Mouse (Mus musculus) kidney, postnatal 0 days (tissue): ENCODE measurements around the gene Gstp2. TPM values are rescaled to one million over a fixed set of nuclear protein-coding genes. Genes with fewer than 3 reads are reported as not detected.
"Not testable (repeated sequence)": the region's sequence is repeated elsewhere in the genome, so short reads cannot be mapped to it uniquely, and the experiment has no call there.

Source experiments
- ATAC-seq: fragments of 200-750 bp; cut with Nextera tagmentation; replicated peaks from 2 replicates; pipeline ENCODE4 v1.8.0; 2017; ENCODE audit warnings: low read depth, moderate number of reproducible peaks, moderate TSS enrichment, moderate library complexity; ENCODE audit not compliant: low FRiP score
- DNase-seq: peaks from one replicate; pipeline ENCODE4 v3.0.0-alpha.2; 2016; ENCODE audit warnings: low spot score
- H3K27ac ChIP-seq: fragments of 300-500 bp; sonication (generic); 2 replicates; pipeline ENCODE4 v1.5.1; 2014; ENCODE audit warnings: mild to moderate bottlenecking
- H3K27me3 ChIP-seq: fragments of 300-500 bp; sonication (generic); 2 replicates; pipeline ENCODE4 v1.6.1; 2014; ENCODE audit warnings: low read length, mixed read lengths; ENCODE audit not compliant: insufficient read depth
- H3K36me3 ChIP-seq: fragments of 300-500 bp; sonication (generic); 2 replicates; pipeline ENCODE4 v1.6.1; 2014; ENCODE audit warnings: low read length, mixed read lengths; ENCODE audit not compliant: insufficient read depth
- H3K4me1 ChIP-seq: fragments of 300-500 bp; sonication (generic); replicated peaks from 2 replicates; pipeline ENCODE4 v1.6.1; 2014; ENCODE audit warnings: antibody characterized with exemption, low read length, mixed read lengths; ENCODE audit not compliant: insufficient read depth
- H3K4me2 ChIP-seq: fragments of 300-500 bp; sonication (generic); 2 replicates; pipeline ENCODE4 v1.6.1; 2014; ENCODE audit warnings: mild to moderate bottlenecking, low read length, moderate library complexity, mixed read lengths
- H3K4me3 ChIP-seq: fragments of 300-500 bp; sonication (generic); replicated peaks from 2 replicates; pipeline ENCODE4 v1.5.1; 2014; ENCODE audit warnings: low read depth, low read length
- H3K9ac ChIP-seq: fragments of 300-500 bp; sonication (generic); 2 replicates; pipeline ENCODE4 v1.6.1; 2014; ENCODE audit warnings: low read depth, low read length
- H3K9me3 ChIP-seq: fragments of 300-500 bp; sonication (generic); replicated peaks from 2 replicates; pipeline ENCODE4 v1.6.1; 2016; ENCODE audit warnings: low read length, inconsistent platforms, mixed read lengths
- CTCF ChIP-seq: IDR thresholded peaks from 2 replicates; pipeline ENCODE4 v1.5.1; 2016; ENCODE audit warnings: antibody characterized with exemption, low read depth, mild to moderate bottlenecking, moderate library complexity
- WGBS: fragments of 180-500 bp; shearing (Covaris S2); extraction: QIAGEN DNeasy Blood & Tissue Kit; methylation state at CpG from one replicate; pipeline ENCODE4 v1.1.7; 2014; 5-methylcytosine and 5-hydroxymethylcytosine counted together
- polyA plus RNA-seq: library from polyadenylated mRNA; unstranded; fragments of >200 nt; fragmentation: Nextera tagmentation; extraction: Ambion mirVana; gene quantifications from 2 replicates; pipeline ENCODE4 v1.2.1, GENCODE M21; 2015

Gene Gstp2
- polyA plus RNA-seq, 1 experiment from 2014 or later, result 4.4 TPM

DNA sequence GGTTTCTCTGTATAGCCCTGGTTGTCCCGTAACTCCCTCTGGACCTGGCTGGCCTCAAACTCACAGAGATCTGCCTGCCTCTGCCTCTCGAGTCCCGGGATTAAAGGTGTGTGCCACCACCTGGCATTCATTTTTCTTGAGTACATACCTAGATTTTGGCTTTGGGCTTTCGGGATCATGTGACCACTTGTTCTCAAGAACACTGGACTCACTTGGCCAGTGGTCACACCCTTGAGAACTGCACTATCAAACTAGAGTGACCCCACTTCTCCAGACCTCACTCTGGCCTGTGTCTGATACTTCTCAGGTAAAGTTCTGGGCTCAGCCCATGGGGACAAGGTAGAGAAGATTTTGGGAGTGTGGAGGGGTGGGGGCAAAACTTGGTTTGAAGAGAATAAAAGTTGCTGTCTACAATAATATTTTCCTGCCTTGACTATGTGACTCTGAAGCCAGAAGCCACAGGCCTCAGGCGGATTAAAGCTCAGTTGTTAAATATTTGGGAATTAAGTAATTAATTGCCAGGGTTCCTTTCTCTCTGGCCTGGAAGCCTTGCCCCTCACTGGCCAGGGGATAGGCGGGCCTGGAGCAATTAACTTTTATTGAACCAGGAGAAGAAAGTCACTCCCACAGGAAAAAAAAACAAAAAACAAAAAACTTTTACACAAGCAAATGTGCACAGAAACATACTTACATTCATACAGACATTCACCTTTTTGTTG lies 27.0 kb upstream of the Gstp2 start:
- Histone ChIP-seq H3K4me2 (no peak overlapping the region), H3K36me3 (no peaks in the 10 kb centered on the region), H3K9ac (no peak overlapping the region), H3K27me3 (no peaks in the 10 kb centered on the region), H3K27ac (no peak overlapping the region), H3K9me3 (no peaks in the 10 kb centered on the region), H3K4me1 (peaks cover 3% of the 10 kb centered on the region; the same call in 1 of the 2 replicates), H3K4me3 (no peak overlapping the region)
- 68% methylated on average over 6 of the region's 6 CpGs for WGBS
- DNase-seq (no peak), ATAC-seq (no peak)
- TF ChIP-seq CTCF, result no peak

DNA sequence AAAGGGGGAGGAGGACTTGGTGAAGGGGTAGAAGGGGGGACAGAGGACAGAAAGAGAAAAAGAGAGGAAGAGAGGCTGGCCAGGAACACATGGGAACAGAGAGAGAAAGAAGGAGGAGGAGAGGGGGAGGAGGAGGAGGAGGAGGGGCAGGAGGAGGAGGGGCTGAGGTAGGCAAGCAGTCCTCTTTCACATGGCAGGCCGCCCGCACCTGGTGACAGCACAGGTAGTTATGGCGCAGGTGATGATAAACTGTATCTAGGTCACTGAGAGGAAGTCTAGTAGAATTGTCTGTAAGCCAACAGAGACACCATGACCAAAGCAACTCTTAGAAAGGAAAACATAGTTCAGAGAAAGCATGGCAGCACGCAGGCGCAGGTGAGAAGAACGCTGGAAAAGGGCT lies 25.6 kb upstream of the Gstp2 start:
- Histone ChIP-seq H3K36me3 (no peaks in the 10 kb centered on the region), H3K27me3 (no peaks in the 10 kb centered on the region), H3K9me3 (no peaks in the 10 kb centered on the region), H3K4me1 (peaks cover 3% of the 10 kb centered on the region; the same call in 1 of the 2 replicates), H3K4me3 (no peak overlapping the region), H3K4me2 (no peak overlapping the region), H3K9ac (no peak overlapping the region), H3K27ac (no peak overlapping the region)
- WGBS, result 93% methylated on average over 6 of the region's 6 CpGs
- DNase-seq (no peak), ATAC-seq (no peak)
- TF ChIP-seq CTCF, result no peak

DNA sequence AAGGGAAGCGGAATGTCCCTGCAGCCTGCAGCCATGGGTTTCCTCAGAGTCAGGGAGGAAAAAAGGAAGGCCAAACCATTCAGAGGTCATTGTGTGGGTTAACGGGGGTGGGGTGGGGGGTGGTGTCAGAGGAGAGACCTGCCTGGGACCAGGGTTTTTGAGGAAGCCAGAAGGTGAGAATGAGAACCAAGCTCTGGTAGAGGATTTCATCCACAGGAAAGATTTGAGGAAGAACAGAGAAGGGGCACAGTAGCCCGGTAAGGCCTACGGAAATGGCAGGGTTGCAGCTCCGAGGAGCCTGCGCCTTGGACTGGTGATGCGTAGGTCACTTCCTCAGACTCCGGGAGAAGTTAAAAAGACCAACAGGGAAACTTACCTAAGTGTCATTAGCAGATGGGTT lies 24.9 kb upstream of the Gstp2 start:
- DNase-seq, result no peak
- TF ChIP-seq CTCF, result no peak
- 82% methylated on average over 8 of the region's 8 CpGs for WGBS
- Histone ChIP-seq H3K9ac (no peak overlapping the region), H3K4me2 (no peak overlapping the region), H3K27ac (no peak overlapping the region), H3K4me3 (no peak overlapping the region), H3K27me3 (no peaks in the 10 kb centered on the region), H3K9me3 (no peaks in the 10 kb centered on the region), H3K36me3 (no peaks in the 10 kb centered on the region), H3K4me1 (peaks cover 3% of the 10 kb centered on the region; the same call in 1 of the 2 replicates)
- no peak for ATAC-seq

DNA sequence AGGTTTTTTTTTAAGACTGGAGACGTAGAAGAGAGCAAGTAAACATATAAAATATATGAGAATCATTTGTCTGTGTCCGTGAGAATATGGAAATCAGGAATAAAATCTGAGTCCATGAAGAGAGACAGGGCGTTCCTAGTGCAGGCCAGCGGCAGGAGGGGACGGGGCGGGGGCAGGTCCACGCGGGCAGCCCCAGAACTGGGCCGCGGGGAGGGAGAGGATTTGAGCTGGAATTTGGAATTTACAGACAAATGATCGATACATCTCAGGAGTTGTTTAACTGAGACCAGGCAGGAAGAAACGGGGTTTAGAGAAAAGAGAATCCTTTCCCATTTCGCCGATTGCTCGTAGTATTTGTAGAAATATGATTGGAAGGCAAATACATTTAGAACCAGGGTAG lies 24.5 kb upstream of the Gstp2 start:
- 80% methylated on average over 15 of the region's 15 CpGs for WGBS
- DNase-seq (no peak), ATAC-seq (no peak)
- no peaks in the 10 kb centered on the region for H3K9me3 ChIP-seq
- no peak overlapping the region for H3K9ac ChIP-seq
- no peaks in the 10 kb centered on the region for H3K27me3 ChIP-seq
- H3K4me1 ChIP-seq, result peaks cover 3% of the 10 kb centered on the region; the same call in 1 of the 2 replicates
- H3K36me3 ChIP-seq, result no peaks in the 10 kb centered on the region
- no peak overlapping the region for H3K4me3 ChIP-seq
- no peak for TF ChIP-seq CTCF
- H3K4me2 ChIP-seq, result no peak overlapping the region
- no peak overlapping the region for H3K27ac ChIP-seq

DNA sequence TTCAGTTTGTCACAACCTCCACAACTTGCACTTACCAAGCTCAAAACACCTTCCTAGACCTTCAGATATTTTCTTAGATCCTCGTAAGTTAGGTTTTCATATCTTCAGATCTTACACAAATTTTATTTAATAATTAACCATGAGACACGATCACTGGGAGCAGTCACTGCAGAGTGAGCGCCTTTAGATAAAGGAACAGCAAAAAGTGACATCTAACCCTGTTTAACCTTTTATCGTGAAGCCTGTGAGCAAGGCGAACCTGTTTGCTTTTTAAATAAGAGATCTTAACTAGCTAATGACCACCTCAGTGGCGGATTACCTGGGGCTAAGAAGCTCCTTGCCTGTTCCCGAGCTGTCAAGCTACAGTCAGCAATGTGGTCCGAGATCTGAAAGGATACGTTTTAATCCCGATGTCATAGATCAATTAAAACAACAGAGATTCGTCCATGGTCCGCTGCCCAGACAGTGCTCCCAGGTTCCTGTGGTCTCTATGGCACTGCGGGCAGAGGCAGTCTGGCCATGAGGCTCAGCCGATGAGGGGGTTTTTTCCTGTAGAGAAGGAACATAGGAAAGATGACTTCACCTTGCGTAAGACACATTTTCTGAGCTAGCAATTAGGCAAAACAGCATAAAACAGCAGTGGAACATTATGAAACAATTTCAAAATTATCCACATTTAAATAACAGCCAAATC lies 23.0 kb upstream of the Gstp2 start:
- Histone ChIP-seq H3K4me1 (peaks cover 3% of the 10 kb centered on the region; the same call in 1 of the 2 replicates), H3K9ac (no peak overlapping the region), H3K36me3 (no peaks in the 10 kb centered on the region), H3K4me2 (no peak overlapping the region), H3K27ac (no peak overlapping the region), H3K9me3 (no peaks in the 10 kb centered on the region), H3K4me3 (no peak overlapping the region), H3K27me3 (no peaks in the 10 kb centered on the region)
- no peak for DNase-seq
- TF ChIP-seq CTCF, result no peak
- ATAC-seq, result no peak
- 60% methylated on average over 15 of the region's 15 CpGs for WGBS

DNA sequence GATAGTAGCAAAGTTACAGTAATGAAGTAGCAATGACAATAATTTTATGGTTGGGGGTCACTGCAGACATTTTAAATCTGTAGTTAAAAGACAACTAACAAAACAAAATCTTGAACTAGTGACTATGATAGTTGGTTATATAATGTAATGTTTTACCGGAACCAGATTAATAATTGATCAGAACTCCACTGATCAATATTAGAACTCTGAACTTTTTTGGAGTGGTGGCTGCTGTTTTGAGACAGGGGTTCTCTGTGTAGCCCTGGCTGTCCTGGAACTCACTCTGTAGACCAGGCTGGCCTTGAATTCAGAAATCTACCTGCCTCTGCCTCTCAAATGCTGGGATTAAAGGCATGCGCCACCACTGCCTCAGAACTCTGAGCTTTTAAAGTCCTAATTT lies 22.4 kb upstream of the Gstp2 start:
- H3K4me1 ChIP-seq, DNase-seq, H3K9ac ChIP-seq, H3K27ac ChIP-seq, H3K36me3 ChIP-seq, H3K27me3 ChIP-seq, ATAC-seq, H3K9me3 ChIP-seq, H3K4me3 ChIP-seq, H3K4me2 ChIP-seq: not testable (repeated sequence)
- 79% methylated on average over 2 of the region's 2 CpGs for whole genome bisulfite sequencing
